Mouse (Mus musculus): ENCODE measurements around the gene Lcn11.

Gene Lcn11

GRCm38 (mm10) chr2:25828344-25828947 lies 51.6 kb downstream of the Lcn11 start:
- no peak for DNase-seq
